Mouse (Mus musculus): Measurements from ENCODE around the gene Git1.

- no peak for TF ChIP-seq FLI1 (IDR thresholded peaks at IDR 0.05; ENCODE audit: low read length)
- TF ChIP-seq GATA1 (IDR thresholded peaks at IDR 0.05; ENCODE audit: borderline replicate concordance, low read length) = no peak
Observed at GRCm38 (mm10) chr11:77508068-77509021, 15.0 kb downstream of the Git1 start.
